Mouse (Mus musculus) olfactory bulb, adult 2 months (tissue): ENCODE measurements around the gene Kcnt2. TPM values are rescaled to one million over a fixed set of nuclear protein-coding genes. Genes with fewer than 3 reads are reported as not detected.

Source experiments
- H3K27ac ChIP-seq: fragments of 200-500 bp; 2 replicates; pipeline ENCODE4 v1.5.1; 2012; ENCODE audit warnings: low read depth, low read length; ENCODE audit not compliant: insufficient read depth
- H3K4me1 ChIP-seq: fragments of 200-500 bp; 2 replicates; pipeline ENCODE4 v1.6.1; 2012; ENCODE audit warnings: low read length; ENCODE audit not compliant: control insufficient read depth, insufficient read depth
- H3K4me3 ChIP-seq: fragments of 200-500 bp; 2 replicates; pipeline ENCODE4 v1.5.1; 2012; ENCODE audit warnings: mild to moderate bottlenecking, low read depth, low read length, moderate library complexity; ENCODE audit not compliant: insufficient read depth
- CTCF ChIP-seq: fragments of 200-500 bp; IDR thresholded peaks from 2 replicates; pipeline ENCODE4 v1.5.1; 2012; ENCODE audit warnings: low read depth, mild to moderate bottlenecking, low read length, moderate library complexity; ENCODE audit not compliant: insufficient read depth
- POLR2A ChIP-seq: fragments of 200-500 bp; IDR thresholded peaks from 2 replicates; pipeline ENCODE4 v1.6.1; 2012; ENCODE audit warnings: mild to moderate bottlenecking, low read depth, low read length, moderate library complexity; ENCODE audit not compliant: insufficient read depth
- WGBS: fragments of 180-500 bp; shearing (Covaris S2); methylation state at CpG from one replicate; pipeline ENCODE4 v1.1.7; 2018; 5-methylcytosine and 5-hydroxymethylcytosine counted together
- polyA plus RNA-seq: library from polyadenylated mRNA; stranded (reverse); fragments of >200 nt; gene quantifications from 2 replicates; pipeline ENCODE4 v1.2.4, GENCODE M21; 2012; ENCODE audit warnings: low replicate concordance; ENCODE audit not compliant: missing spikeins, insufficient read depth, insufficient read length

Gene Kcnt2
- polyA plus RNA-seq, 1 experiment = not detected

- TF ChIP-seq CTCF (no peak), POLR2A (no peak)
- Histone ChIP-seq H3K4me1 (no peaks in the 10 kb centered on the region), H3K27ac (no peak overlapping the region), H3K4me3 (no peak overlapping the region)
- 93% methylated on average over 4 of the region's 4 CpGs for WGBS
Measured at GRCm38 (mm10) chr1:140608765-140609297, 362.9 kb downstream of the Kcnt2 start.

DNA sequence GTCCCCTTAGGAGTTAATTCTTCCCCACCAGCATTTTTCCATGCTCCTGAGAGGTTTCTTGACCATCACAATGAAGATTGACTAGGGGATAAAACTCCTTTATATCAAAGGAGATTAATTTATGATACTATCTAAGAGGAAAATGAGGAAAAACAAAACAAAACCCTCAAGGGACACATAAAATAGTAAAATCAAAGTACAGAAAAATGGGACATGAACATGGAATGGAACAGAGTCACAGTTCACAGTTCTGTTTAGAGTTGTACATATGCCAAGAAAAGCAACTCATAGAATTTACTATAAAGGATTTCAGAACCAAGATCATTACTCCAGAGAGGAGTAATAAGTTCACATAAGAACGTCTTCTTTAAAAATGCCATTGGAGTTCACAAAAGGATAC is 367.1 kb downstream of the Kcnt2 start:
- Histone ChIP-seq H3K4me3 (no peak overlapping the region), H3K27ac (no peak overlapping the region), H3K4me1 (no peaks in the 10 kb centered on the region)
- 68% methylated on average over 1 of the region's 1 CpGs for WGBS
- no peak for TF ChIP-seq CTCF
- TF ChIP-seq POLR2A = no peak

DNA sequence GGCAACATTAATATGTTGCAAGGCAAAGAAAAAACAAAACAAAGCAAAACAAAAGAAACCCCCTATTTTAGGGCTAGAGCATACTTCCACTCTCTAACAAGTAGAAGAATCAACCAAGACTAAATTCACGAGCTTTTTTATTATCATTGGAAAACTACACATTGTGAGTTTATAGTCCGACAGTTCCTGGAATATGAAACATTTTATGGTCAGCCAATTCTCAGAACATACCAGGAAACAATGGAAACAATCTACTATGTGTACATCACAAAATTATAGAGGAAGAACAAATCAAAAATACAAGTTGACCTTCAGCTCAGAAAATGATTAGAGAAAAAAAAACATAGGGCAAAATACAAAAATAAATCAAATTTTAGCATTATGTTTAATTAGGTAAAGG is 368.9 kb downstream of the Kcnt2 start:
- Histone ChIP-seq H3K4me3 (no peak overlapping the region), H3K4me1 (no peaks in the 10 kb centered on the region), H3K27ac (no peak overlapping the region)
- TF ChIP-seq POLR2A = no peak
- no peak for TF ChIP-seq CTCF
- 81% methylated on average over 2 of the region's 2 CpGs for WGBS

DNA sequence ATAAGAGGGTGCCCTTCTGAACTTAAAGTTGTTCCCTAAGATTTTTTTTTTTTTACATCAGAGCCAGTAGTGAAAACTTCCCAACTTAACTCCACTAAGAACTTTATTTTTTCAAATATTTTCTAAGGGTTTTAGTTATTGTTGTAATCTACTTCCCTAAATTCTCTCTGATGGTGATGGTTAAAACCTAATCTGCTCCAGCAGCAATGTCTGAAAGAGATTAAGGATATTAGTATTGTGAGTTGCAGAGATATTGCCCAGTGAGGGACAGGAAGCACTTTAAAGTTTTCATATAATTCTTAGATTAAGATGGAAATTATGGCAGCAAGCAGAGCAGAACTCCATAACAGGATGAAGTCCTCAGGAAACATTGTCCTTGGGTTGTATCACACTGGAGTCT is 372.2 kb downstream of the Kcnt2 start:
- Histone ChIP-seq H3K4me3 (no peak overlapping the region), H3K4me1 (no peaks in the 10 kb centered on the region), H3K27ac (no peak overlapping the region)
- TF ChIP-seq POLR2A (no peak), CTCF (no peak)

DNA sequence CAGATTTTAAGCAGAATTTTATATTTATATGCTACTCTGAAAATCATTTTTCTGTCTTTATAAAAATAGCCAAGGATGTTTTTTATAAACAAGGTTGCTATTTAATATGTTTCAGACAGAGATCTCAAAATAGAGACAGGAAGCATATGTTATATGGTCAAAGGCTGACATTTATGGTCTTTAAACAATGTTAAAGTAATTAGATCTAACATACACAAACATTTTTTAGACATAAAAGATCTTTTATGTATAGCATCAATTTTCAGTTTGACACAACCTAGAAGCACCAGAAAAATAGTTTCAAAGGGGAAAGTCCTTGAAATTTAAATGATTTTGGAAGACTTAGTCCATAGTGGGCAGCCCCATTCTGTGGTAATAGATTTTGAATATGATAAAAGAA is 379.0 kb downstream of the Kcnt2 start:
- no peak for TF ChIP-seq CTCF
- TF ChIP-seq POLR2A = no peak
- Histone ChIP-seq H3K4me3 (no peak overlapping the region), H3K27ac (no peak overlapping the region)

DNA sequence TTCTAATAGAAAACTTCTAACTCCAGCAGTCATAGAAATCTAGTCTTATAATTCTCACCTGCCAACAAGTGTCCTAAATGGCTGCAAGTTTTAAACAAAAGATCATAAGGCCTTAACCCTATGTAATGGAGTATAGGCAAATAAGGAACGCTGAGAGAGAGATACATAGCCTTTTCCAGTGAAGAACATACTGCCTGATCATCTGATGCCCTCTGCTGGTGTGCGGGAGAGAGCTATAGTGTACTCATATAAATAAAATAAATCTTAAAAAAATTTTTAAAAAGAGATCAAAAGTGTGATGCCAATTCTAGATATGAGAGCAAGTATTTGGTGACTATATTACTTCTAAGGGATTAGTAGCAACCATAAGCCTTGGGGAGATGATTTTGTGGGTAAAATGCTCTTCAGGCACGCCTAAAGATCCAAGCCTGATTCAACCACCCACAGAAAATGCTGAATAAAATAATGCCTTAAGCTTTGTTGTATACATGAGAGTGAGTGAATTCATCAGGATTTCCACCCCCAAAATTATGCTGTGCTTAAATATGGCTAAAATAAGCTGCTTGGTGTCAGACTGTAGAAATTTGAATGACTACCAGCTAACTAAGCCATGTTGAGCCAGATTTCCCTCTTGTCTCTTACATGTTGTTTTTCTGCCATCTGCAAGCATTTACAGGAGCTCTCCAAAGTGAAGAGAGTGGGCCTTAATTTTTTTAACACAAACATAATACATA is 413.8 kb downstream of the Kcnt2 start:
- H3K4me3 ChIP-seq = no peak overlapping the region
- no peak for TF ChIP-seq POLR2A
- no peak for TF ChIP-seq CTCF
- no peak overlapping the region for H3K27ac ChIP-seq
- no peaks in the 10 kb centered on the region for H3K4me1 ChIP-seq
- 73% methylated on average over 3 of the region's 3 CpGs for WGBS

More for the DNA sequence above, 379.0 kb downstream of the Kcnt2 start:
- no peaks in the 10 kb centered on the region for H3K4me1 ChIP-seq

DNA sequence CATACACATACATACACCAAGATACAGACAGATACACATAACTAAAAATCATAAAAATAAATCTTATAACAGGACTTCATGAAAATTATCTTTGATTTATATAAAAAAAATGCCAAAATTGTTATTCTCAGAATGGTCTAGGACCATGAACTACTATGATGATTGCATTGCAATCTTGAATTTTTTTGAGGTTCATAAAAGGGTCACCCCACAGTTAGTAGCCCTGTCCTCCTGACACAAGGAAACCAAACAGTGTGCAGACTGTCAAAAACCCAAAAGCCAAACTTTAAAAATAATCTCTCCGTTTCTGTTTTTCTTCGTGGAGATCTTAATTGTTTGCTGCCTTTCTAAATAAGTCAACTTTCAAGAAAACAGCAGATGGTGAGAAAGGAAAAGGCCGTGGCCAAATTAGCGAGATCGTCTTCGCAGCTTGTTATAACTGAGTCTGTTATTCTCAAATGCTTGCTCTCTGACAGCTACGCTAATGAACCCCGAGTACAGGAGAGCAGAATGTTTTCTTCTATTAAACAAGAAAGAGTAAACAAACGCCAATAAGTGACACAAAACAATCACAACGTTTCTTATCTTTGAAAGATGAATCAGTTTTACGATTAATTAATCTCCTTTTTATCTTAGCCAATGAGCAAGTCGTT is 414.9 kb downstream of the Kcnt2 start:
- TF ChIP-seq POLR2A = no peak
- TF ChIP-seq CTCF = no peak
- H3K4me3 ChIP-seq = no peak overlapping the region

GRCm38 (mm10) chr1:140661404-140661787 is 415.4 kb downstream of the Kcnt2 start:
- H3K27ac ChIP-seq = no peak overlapping the region
- no peak for TF ChIP-seq CTCF
- no peak for TF ChIP-seq POLR2A
- H3K4me3 ChIP-seq = no peak overlapping the region
- 12% methylated on average over 3 of the region's 3 CpGs for WGBS
- H3K4me1 ChIP-seq = no peaks in the 10 kb centered on the region

More for the DNA sequence above, 414.9 kb downstream of the Kcnt2 start:
- 12% methylated on average over 12 of the region's 12 CpGs for WGBS
- Histone ChIP-seq H3K4me1 (no peaks in the 10 kb centered on the region), H3K27ac (no peak overlapping the region)

Other genes with a start within 250 kb of the Kcnt2 start
- not detected in 2 replicates for gene Cfh, start 62.4 kb upstream of the Kcnt2 start, polyA plus RNA-seq